Mouse (Mus musculus) neural tube, embryonic 11.5 days (tissue): ENCODE data around the gene Btd. TPM values are rescaled to one million over a fixed set of nuclear protein-coding genes. Genes with fewer than 3 reads are reported as not detected.

Experiments
- ATAC-seq: fragments of 200-750 bp; cut with Nextera tagmentation; 2 replicates; pipeline ENCODE4 v1.8.0; 2017; ENCODE audit warnings: moderate number of reproducible peaks, mild to moderate bottlenecking, moderate TSS enrichment, moderate library complexity; ENCODE audit not compliant: insufficient read depth, low FRiP score, low TSS enrichment
- DNase-seq: peaks from one replicate; pipeline ENCODE4 v3.0.0-alpha.2; 2015; ENCODE audit warnings: low spot score
- H3K27ac ChIP-seq: fragments of 300-500 bp; sonication (generic); 2 replicates; pipeline ENCODE4 v1.5.1; 2014; ENCODE audit warnings: low read depth, mild to moderate bottlenecking, low read length
- H3K27me3 ChIP-seq: fragments of 300-500 bp; sonication (generic); 2 replicates; pipeline ENCODE4 v1.6.1; 2014; ENCODE audit warnings: mild to moderate bottlenecking, low read length, mixed read lengths; ENCODE audit not compliant: control insufficient read depth, insufficient read depth
- H3K36me3 ChIP-seq: fragments of 300-500 bp; sonication (generic); 2 replicates; pipeline ENCODE4 v1.6.1; 2014; ENCODE audit warnings: mild to moderate bottlenecking, low read length, moderate library complexity, mixed read lengths; ENCODE audit not compliant: control insufficient read depth, insufficient read depth
- H3K4me1 ChIP-seq: fragments of 300-500 bp; sonication (generic); 2 replicates; pipeline ENCODE4 v1.6.1; 2014; ENCODE audit warnings: low read length, mixed read lengths; ENCODE audit not compliant: control insufficient read depth, insufficient read depth
- H3K4me2 ChIP-seq: fragments of 300-500 bp; sonication (generic); 2 replicates; pipeline ENCODE4 v1.6.1; 2014; ENCODE audit warnings: low read depth, mild to moderate bottlenecking, moderate library complexity
- H3K4me3 ChIP-seq: fragments of 300-500 bp; sonication (generic); 2 replicates; pipeline ENCODE4 v1.5.1; 2014; ENCODE audit warnings: low read depth, low read length
- H3K9ac ChIP-seq: fragments of 300-500 bp; sonication (generic); 2 replicates; pipeline ENCODE4 v1.6.1; 2014; ENCODE audit warnings: mild to moderate bottlenecking, low read length
- H3K9me3 ChIP-seq: fragments of 300-500 bp; sonication (generic); 2 replicates; pipeline ENCODE4 v1.6.1; 2016; ENCODE audit warnings: low read length; ENCODE audit not compliant: control insufficient read depth
- WGBS: fragments of 180-500 bp; shearing (Covaris S2); extraction: QIAGEN DNeasy Blood & Tissue Kit; methylation state at CpG from one replicate; pipeline ENCODE4 v1.1.7; 2014; 5-methylcytosine and 5-hydroxymethylcytosine counted together
- polyA plus RNA-seq: library from polyadenylated mRNA; unstranded; fragments of >200 nt; fragmentation: Nextera tagmentation; extraction: Ambion mirVana; gene quantifications from 2 replicates; pipeline ENCODE4 v1.2.1, GENCODE M21; 2014

Btd gene
- polyA plus RNA-seq, 1 experiment from 2014 or later, result 14.5 TPM

DNA sequence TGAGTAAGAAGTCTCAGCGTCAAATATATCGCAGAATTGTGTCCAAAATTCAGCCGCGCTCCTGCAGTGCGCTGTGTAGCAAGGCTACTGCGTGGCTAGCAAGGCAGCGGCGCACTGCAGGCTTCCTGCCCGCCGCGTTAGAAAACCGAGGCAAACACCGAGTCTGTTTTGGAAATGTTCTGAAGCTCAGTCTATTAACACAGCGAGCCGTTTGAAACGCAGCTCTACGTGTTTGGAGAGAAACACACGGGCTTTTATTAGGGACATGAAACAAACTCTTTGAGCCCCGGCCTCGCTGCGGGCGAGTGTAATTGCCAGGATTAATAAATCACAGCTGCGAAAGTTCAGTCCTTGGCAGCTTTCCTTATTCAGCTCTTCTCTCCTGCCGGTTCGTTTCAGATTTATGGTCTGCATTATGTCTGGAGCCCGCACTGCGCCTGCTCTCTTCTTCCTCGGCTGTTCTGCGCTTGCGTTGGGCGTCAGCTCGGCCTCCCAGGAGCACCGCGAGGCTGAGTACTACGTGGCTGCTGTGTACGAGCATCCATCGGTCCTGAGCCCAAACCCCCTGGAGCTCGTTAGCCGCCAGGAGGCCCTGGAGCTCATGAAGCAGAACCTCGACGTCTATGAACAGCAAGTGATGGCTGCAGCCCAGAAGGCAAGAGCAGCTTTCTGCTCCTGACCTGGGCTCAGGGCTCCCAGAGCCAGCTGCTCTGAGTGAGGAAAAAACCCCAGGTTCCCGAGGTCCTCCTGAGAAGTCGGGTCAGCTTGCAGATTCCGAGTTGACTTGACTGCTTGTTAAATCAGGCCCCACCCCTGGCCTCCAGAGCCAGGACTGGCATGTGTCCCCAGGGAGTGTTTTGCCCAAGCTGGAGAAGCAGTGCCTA is 21.1 kb downstream of the Btd start:
- Histone ChIP-seq H3K36me3 (no peaks in the 10 kb centered on the region), H3K27me3 (no peaks in the 10 kb centered on the region), H3K9ac (peak overlapping the region; percentile 67), H3K9me3 (no peaks in the 10 kb centered on the region), H3K4me3 (peak overlapping the region; percentile 26), H3K27ac (peak overlapping the region; percentile 100), H3K4me2 (peak overlapping the region; percentile 58), H3K4me1 (peaks cover 26% of the 10 kb centered on the region)
- ATAC-seq, result peak; percentile 92
- peak; percentile 91 for DNase-seq
- 2% methylated on average over 44 of the region's 44 CpGs for WGBS

DNA sequence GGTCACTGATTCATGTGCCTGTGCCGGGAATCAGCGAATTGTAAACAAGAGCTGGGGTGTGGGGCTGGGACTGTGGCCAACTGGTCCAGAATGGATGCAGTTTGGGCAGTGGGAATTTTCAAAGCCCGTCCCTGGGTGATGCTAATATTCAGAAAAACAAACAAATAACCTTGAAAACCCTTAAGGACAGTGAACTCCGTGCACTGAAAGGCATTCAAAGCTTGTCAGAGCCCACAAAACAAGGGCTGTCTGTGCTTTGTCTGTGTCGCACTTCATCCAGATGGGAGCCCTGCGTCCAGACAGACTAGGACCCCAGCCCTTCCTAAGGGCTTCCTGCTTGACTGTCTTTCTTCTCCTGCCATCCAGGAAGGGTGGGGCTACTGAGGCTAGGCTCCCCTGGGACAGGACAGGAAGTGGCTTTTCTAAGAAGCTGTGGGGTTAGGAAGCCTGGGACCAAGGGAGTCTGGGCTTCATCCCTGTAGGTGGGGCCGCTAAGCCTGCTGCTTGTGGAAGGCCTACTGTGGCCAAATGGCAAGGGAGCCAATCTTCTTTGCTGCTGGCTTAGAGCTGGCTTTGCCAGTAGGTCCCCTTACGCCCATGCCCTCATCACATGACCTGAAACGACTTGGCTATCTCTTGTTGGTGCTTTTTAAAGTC is 21.9 kb downstream of the Btd start:
- Histone ChIP-seq H3K9ac (peak overlapping the region; percentile 67), H3K36me3 (peaks cover 3% of the 10 kb centered on the region; the same call in 1 of the 2 replicates), H3K9me3 (no peaks in the 10 kb centered on the region), H3K27ac (peak overlapping the region; percentile 100), H3K4me1 (peaks cover 26% of the 10 kb centered on the region), H3K4me2 (peak overlapping the region; percentile 58), H3K27me3 (no peaks in the 10 kb centered on the region), H3K4me3 (peak overlapping the region; percentile 26; the same call in 1 of the 2 replicates)
- ATAC-seq, result peak; percentile 51
- peak; percentile 66 for DNase-seq
- WGBS, result 16% methylated on average over 9 of the region's 9 CpGs

DNA sequence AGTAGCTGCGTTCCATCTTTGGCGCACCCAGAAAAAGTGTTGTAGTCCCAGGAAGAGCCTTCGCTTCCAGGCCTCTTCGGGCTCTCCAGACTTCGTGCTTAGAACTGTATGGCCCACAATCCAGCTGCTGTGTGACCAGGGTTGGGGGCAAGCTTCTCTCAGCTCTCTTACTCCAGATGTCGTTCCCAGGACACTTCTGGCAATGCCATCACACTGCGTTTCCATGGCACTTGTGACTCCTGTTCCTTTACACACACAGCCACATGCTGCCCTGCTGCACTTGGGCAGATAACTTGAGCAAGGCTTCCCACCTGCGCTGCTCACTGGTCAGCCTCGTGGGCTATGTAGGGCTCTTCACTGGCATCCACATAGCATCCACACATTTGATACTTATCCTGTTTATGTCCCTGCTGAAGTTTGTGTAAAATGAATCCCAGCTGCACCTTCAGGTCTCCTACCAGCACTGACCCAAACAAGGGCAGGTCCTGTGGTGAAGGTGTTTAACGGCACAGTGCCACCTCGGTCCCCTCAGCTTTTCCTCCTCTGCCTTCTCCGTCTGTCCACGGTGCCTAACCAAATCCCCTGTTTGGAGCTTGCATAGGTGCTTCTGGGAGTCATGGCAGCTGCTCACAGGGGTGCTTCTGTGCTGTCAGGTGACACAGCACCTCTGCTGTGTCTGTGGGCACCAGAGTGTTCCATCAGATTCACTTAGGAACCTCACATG is 22.7 kb downstream of the Btd start:
- Histone ChIP-seq H3K4me2 (no peak overlapping the region), H3K4me3 (no peak overlapping the region), H3K9me3 (no peaks in the 10 kb centered on the region), H3K36me3 (peaks cover 3% of the 10 kb centered on the region; the same call in 1 of the 2 replicates), H3K9ac (no peak overlapping the region), H3K27me3 (no peaks in the 10 kb centered on the region), H3K4me1 (peaks cover 26% of the 10 kb centered on the region), H3K27ac (peak overlapping the region; percentile 100)
- ATAC-seq (no peak), DNase-seq (no peak)
- 91% methylated on average over 13 of the region's 13 CpGs for WGBS

GRCm38 (mm10) chr14:31664100-31664902 is 23.5 kb downstream of the Btd start:
- Histone ChIP-seq H3K9me3 (no peaks in the 10 kb centered on the region), H3K4me3 (no peak overlapping the region), H3K36me3 (peaks cover 3% of the 10 kb centered on the region; the same call in 1 of the 2 replicates), H3K27me3 (no peaks in the 10 kb centered on the region), H3K4me2 (no peak overlapping the region), H3K9ac (no peak overlapping the region), H3K4me1 (peaks cover 33% of the 10 kb centered on the region), H3K27ac (no peak overlapping the region)
- WGBS, result 74% methylated on average over 18 of the region's 18 CpGs
- DNase-seq (no peak), ATAC-seq (no peak)

DNA sequence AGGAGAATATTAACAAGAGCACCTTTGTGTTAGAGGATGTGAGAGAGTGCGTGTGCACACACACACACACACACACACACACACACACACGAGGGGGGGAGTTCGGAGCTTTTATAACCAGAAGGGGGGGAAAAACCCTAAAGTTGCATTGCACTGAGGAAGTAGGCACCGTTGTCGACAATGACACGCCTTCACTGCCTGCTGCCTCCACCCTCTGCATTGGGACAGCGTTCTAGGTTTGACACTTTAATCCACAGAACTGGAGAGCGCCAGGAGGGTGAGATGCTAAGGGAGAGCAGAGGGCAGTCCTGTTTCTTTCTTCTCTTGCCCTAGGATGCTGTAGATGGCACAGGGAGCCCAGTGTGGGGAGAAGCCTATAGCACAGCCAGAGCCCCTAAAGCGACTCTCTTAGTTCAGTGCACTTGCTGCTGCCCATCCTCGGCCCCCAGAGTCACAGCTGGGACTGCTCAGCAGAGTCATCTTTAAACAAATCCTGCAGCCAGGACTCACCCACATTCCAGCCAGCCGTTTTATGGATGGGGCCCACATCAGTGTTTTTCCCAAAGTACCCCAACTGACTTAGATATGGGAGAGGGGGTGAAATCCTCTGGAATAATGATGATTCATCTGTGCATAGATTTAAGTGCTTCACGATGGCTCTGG is 24.2 kb downstream of the Btd start:
- ATAC-seq, result no peak
- no peaks in the 10 kb centered on the region for H3K9me3 ChIP-seq
- peaks cover 3% of the 10 kb centered on the region; the same call in 1 of the 2 replicates for H3K36me3 ChIP-seq
- no peak overlapping the region for H3K27ac ChIP-seq
- WGBS, result 73% methylated on average over 12 of the region's 12 CpGs
- no peak overlapping the region for H3K9ac ChIP-seq
- H3K4me1 ChIP-seq, result peaks cover 39% of the 10 kb centered on the region
- H3K4me3 ChIP-seq, result no peak overlapping the region
- no peaks in the 10 kb centered on the region for H3K27me3 ChIP-seq
- H3K4me2 ChIP-seq, result no peak overlapping the region
- DNase-seq, result no peak

DNA sequence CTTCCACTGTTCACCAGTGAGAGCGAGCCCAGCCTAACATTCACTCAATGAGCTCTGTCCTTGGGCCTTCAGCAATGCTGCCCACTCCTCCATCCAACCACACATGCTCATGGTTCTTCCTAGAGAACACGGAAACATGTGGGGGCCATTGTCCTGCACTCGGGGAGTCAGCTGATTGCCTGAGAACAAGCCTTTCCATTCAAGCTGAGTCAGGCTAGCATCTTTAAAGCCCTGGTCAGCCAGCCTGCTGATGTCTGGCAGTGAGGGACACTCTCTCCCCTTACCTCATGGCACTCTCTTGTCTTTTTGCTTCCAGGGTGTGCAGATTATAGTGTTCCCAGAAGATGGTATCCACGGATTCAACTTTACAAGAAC is 24.7 kb downstream of the Btd start:
- ATAC-seq (no peak), DNase-seq (no peak)
- H3K9me3 ChIP-seq, result no peaks in the 10 kb centered on the region
- WGBS, result 84% methylated on average over 4 of the region's 4 CpGs
- no peak overlapping the region for H3K4me3 ChIP-seq
- no peaks in the 10 kb centered on the region for H3K27me3 ChIP-seq
- peaks cover 3% of the 10 kb centered on the region; the same call in 1 of the 2 replicates for H3K36me3 ChIP-seq
- H3K9ac ChIP-seq, result no peak overlapping the region
- H3K4me2 ChIP-seq, result no peak overlapping the region
- peaks cover 40% of the 10 kb centered on the region for H3K4me1 ChIP-seq
- no peak overlapping the region for H3K27ac ChIP-seq

DNA sequence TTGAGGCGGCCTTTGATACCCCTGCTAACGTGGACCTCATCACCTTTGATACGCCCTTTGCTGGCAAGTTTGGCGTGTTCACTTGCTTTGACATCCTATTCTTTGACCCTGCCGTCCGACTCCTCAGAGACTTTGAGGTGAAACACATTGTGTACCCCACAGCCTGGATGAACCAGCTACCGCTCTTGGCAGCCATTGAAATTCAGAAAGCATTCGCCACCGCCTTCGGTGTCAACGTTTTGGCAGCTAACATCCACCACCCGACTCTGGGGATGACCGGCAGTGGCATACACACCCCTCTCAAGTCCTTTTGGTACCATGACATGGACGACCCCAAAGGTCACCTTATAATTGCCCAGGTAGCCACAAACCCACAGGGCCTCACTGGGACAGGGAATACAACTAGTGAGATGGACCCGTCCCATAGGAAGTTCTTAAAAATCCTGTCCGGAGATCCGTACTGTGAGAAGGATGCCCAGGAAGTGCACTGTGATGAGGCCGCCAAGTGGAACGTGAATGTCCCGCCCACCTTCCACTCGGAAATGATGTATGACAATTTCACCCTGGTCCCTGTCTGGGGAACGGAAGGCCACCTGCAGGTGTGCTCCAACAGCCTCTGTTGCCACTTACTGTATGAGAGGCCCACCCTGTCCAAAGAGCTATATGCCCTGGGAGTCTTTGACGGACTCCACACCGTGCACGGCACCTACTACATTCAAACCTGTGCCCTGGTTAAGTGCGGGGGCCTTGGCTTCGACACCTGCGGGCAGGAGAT is 26.3 kb downstream of the Btd start:
- H3K27ac ChIP-seq, result no peak overlapping the region
- no peaks in the 10 kb centered on the region for H3K27me3 ChIP-seq
- 96% methylated on average over 28 of the region's 28 CpGs for WGBS
- ATAC-seq, result no peak
- H3K9me3 ChIP-seq, result no peaks in the 10 kb centered on the region
- H3K4me1 ChIP-seq, result peaks cover 36% of the 10 kb centered on the region
- no peak for DNase-seq
- H3K4me2 ChIP-seq, result no peak overlapping the region
- no peak overlapping the region for H3K4me3 ChIP-seq
- peaks cover 3% of the 10 kb centered on the region; the same call in 1 of the 2 replicates for H3K36me3 ChIP-seq
- H3K9ac ChIP-seq, result no peak overlapping the region
